Mouse (Mus musculus) bone marrow, adult 2 months (tissue): ENCODE data around the gene Tspo.

Source experiments
- CTCF ChIP-seq: fragments of 200-500 bp; IDR thresholded peaks from 2 replicates; pipeline ENCODE4 v1.5.1; 2011; ENCODE audit warnings: low read length, control low read depth; ENCODE audit not compliant: control insufficient read depth, insufficient read depth
- POLR2A ChIP-seq: fragments of 200-500 bp; IDR thresholded peaks from 2 replicates; pipeline ENCODE4 v1.6.1; 2011; ENCODE audit warnings: low read depth, mild to moderate bottlenecking, control low read depth, low read length, borderline replicate concordance; ENCODE audit not compliant: control insufficient read depth

DNA sequence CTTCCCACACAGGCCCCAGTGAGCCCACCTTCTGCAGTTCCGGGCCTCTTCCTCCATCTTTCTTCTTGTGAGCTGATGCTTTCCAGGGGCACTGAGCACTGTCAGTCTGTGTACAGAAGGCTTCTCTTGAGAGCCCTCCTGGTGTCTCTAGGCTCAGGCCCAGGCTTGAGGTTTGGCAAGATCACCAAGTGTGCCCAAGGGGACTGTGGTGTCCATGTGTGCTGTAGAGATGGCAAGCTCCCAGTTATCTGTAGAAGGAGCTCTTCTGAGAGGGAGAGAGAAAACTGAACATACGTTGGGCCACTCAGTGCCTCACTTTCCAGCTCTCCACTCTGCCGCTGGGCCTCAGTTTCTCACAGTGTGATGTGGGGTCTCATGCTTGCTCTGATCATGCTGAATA, 4.3 kb downstream of the Tspo start:
- TF ChIP-seq POLR2A (no peak), CTCF (no peak)
